23 mouse cellular contexts compared by ENCODE assay signal in the genomic region with DNA sequence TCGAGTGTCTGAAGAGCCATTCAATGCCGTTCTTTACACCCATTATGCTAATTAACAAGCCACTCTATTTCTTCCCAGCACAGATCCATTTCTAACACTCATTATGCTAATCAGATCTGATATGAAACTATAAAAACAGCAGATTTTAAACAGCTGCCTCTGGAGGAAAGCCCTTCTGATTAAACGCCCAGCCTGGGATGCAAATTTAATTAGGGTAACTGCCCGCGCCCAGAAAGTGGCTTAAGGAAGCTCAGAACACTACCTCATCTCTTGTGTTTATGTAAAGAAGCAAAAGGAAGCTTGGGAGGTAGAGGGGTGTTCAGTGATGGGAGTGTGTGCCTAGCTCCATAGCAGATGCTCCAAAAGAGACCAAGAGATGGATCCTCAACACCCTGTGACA. TPM values are rescaled to one million over a fixed set of nuclear protein-coding genes. Genes with fewer than 3 reads are reported as not detected.
DNase-seq lines count a peak whose midpoint lies in the region; ATAC-seq lines count a peak whose summit lies in the region.
"Had no signal": no experiment of that assay in that cellular context is flagged by ENCODE, and none has a peak within 500 bp of the region (broad histone marks: within the 10 kb centered on the region; RNA-seq: fewer than 3 reads in every experiment).

No protein-coding gene starts in this region.

- no peaks in the 10 kb centered on the region for H3K36me3 ChIP-seq in neural tube, embryonic 13.5 days
- H3K36me3 ChIP-seq in hindbrain, embryonic 16.5 days (ENCODE audit: control insufficient read depth, insufficient read depth, low read length), result no peaks in the 10 kb centered on the region
- no peaks in the 10 kb centered on the region for H3K36me3 ChIP-seq in liver, embryonic 12.5 days
- H3K36me3 ChIP-seq: embryonic facial prominence, embryonic 15.5 days; heart, embryonic 10.5 days had no signal

- H3K27ac ChIP-seq in neural tube, embryonic 13.5 days (replicated peaks), result peak overlapping the region; percentile 79
- 0 out of 2 replicates have a peak overlapping the region, but pooled peaks have one; percentile 7 for H3K27ac ChIP-seq in hindbrain, embryonic 16.5 days (ENCODE audit: low read depth, low read length)
- H3K27ac ChIP-seq in liver, embryonic 12.5 days, result no peak overlapping the region
- H3K27ac ChIP-seq: embryonic facial prominence, embryonic 15.5 days; heart, embryonic 10.5 days; macrophage had no signal

- H3K4me2 ChIP-seq in neural tube, embryonic 13.5 days, result no peak overlapping the region
- H3K4me2 ChIP-seq in hindbrain, embryonic 16.5 days (ENCODE audit: low read length), result no peak overlapping the region
- no peak overlapping the region for H3K4me2 ChIP-seq in liver, embryonic 12.5 days
- H3K4me2 ChIP-seq: embryonic facial prominence, embryonic 15.5 days; lung, embryonic 14.5 days had no signal

- H3K4me1 ChIP-seq in neural tube, embryonic 13.5 days (replicated peaks), result peaks cover 22% of the 10 kb centered on the region
- H3K4me1 ChIP-seq in hindbrain, embryonic 16.5 days (ENCODE audit: control insufficient read depth, insufficient read depth, low read depth, low read length), result peaks cover 6% of the 10 kb centered on the region
- H3K4me1 ChIP-seq in liver, embryonic 12.5 days, result no peaks in the 10 kb centered on the region
- H3K4me1 ChIP-seq: embryonic facial prominence, embryonic 15.5 days; heart, embryonic 10.5 days had no signal

- H3K9me3 ChIP-seq in neural tube, embryonic 13.5 days, result no peaks in the 10 kb centered on the region
- no peaks in the 10 kb centered on the region for H3K9me3 ChIP-seq in hindbrain, embryonic 16.5 days (ENCODE audit: control insufficient read depth, low read length)
- no peaks in the 10 kb centered on the region for H3K9me3 ChIP-seq in liver, embryonic 12.5 days (replicated peaks)
- H3K9me3 ChIP-seq: embryonic facial prominence, embryonic 15.5 days; heart, embryonic 10.5 days had no signal

- ATAC-seq in frontal cortex, adult (ENCODE audit: low TSS enrichment), result peak; percentile 63
- peak; percentile 71 for ATAC-seq in neural tube, embryonic 13.5 days (ENCODE audit: low read depth)
- ATAC-seq in hindbrain, embryonic 16.5 days, result peak; percentile 34; the same call in 1 of the 2 replicates
- ATAC-seq in erythroblast, adult 5-6 weeks (replicated peaks; ENCODE audit: low FRiP score, poor library complexity, severe bottlenecking), result no peak
- no peak for ATAC-seq in liver, embryonic 12.5 days
- ATAC-seq: inflammation-experienced regulatory T-cells, adult 6 months had no signal

- WGBS in neural tube, embryonic 13.5 days, result 28% methylated on average over 5 of the region's 5 CpGs
- 27% methylated on average over 5 of the region's 5 CpGs for WGBS in hindbrain, embryonic 16.5 days
- 67% methylated on average over 5 of the region's 5 CpGs for WGBS in liver, embryonic 12.5 days (ENCODE audit: insufficient replicate concordance)

- no peak for DNase-seq in frontal cortex, postnatal 36 days (ENCODE audit: low spot score in 2 of 2)
- no peak for DNase-seq in neural tube, embryonic 10.5 days (ENCODE audit: extremely low spot score, low spot score)
- no peak for DNase-seq in adrenal gland, adult (ENCODE audit: inconsistent age in 2 of 2, low spot score in 1 of 2)
- DNase-seq: adrenal gland, postnatal 10 days; cerebellum, adult 2 months; gastrocnemius, postnatal 25 days; heart, postnatal 10 days; kidney, adult 9 months; kidney, postnatal 4 days; layer of hippocampus, postnatal 36 days; lung, embryonic 14.5 days; right cerebral cortex, adult 18-20 months; thymus, postnatal 4 days had no signal

- no peak overlapping the region for H3K9ac ChIP-seq in neural tube, embryonic 13.5 days
- no peak overlapping the region for H3K9ac ChIP-seq in hindbrain, embryonic 16.5 days (ENCODE audit: low read depth, low read length)
- no peak overlapping the region for H3K9ac ChIP-seq in liver, embryonic 12.5 days
- H3K9ac ChIP-seq: embryonic facial prominence, embryonic 15.5 days; lung, embryonic 14.5 days had no signal

- no peak overlapping the region for H3K4me3 ChIP-seq in neural tube, embryonic 13.5 days
- H3K4me3 ChIP-seq in hindbrain, embryonic 16.5 days (ENCODE audit: low read length), result no peak overlapping the region
- H3K4me3 ChIP-seq in liver, embryonic 12.5 days, result no peak overlapping the region
- H3K4me3 ChIP-seq: embryonic facial prominence, embryonic 15.5 days; heart, embryonic 10.5 days had no signal

- no peaks in the 10 kb centered on the region for H3K27me3 ChIP-seq in neural tube, embryonic 13.5 days
- no peaks in the 10 kb centered on the region for H3K27me3 ChIP-seq in hindbrain, embryonic 16.5 days (replicated peaks; ENCODE audit: control insufficient read depth, insufficient read depth, low read length)
- H3K27me3 ChIP-seq in liver, embryonic 12.5 days (replicated peaks), result 0 out of 2 replicates have a peak, but pooled peaks cover 4% of the 10 kb centered on the region
- H3K27me3 ChIP-seq: CH12.LX; embryonic facial prominence, embryonic 15.5 days had no signal

RNA-seq across cellular contexts. Expression of a gene that starts 17.4 kb away (rescaled TPM):
- 60.6 and 65.2 TPM in 2 replicates for polyA plus RNA-seq in neural tube, embryonic 13.5 days (2015; fragmentation: Nextera tagmentation; extraction: Ambion mirVana)
- 60.2 and 62.0 TPM in 2 replicates for polyA plus RNA-seq in hindbrain, embryonic 16.5 days (2015; fragmentation: Nextera tagmentation; extraction: Ambion mirVana)
- total RNA-seq in erythroblast, adult 5-6 weeks (2015; ENCODE audit: low replicate concordance), result 4.2 and 5.0 TPM in 2 replicates
- total RNA-seq in erythroblast, adult 5-6 weeks (2017; ENCODE audit: low replicate concordance), result 6.5 and 13.0 TPM in 2 replicates
- polyA plus RNA-seq in liver, embryonic 12.5 days (2016; fragmentation: Nextera tagmentation; extraction: Ambion mirVana), result 19.3 and 20.6 TPM in 2 replicates

Comparison
In these comparisons a context has a peak if more than half of its experiments do, and no peak if none do; other contexts are left out.
1. ATAC-seq: peak in frontal cortex, adult (single experiment), neural tube, embryonic 13.5 days (single experiment) and hindbrain, embryonic 16.5 days (single experiment); none in erythroblast, adult 5-6 weeks (single experiment) and liver, embryonic 12.5 days (single experiment).